ENCODE assay signal across 20 mouse cellular contexts in genomic region chr10:123998959-123999358, GRCm38 (mm10).
"Had no signal": no experiment of that assay in that cellular context is flagged by ENCODE, and none has a peak within 500 bp of the region (broad histone marks: within the 10 kb centered on the region; RNA-seq: fewer than 3 reads in every experiment).

No protein-coding gene starts in this region.

- H3K4me1 ChIP-seq: lung, embryonic 15.5 days; megakaryocyte, embryonic 14.5 days; midbrain, embryonic 13.5 days; midbrain, embryonic 15.5 days; neural tube, embryonic 12.5 days; stomach, embryonic 15.5 days had no signal

- ATAC-seq: liver, postnatal 0 days; lung, postnatal 0 days; midbrain, embryonic 13.5 days; midbrain, embryonic 15.5 days had no signal

- H3K4me3 ChIP-seq: lung, embryonic 15.5 days; megakaryocyte, embryonic 14.5 days; midbrain, embryonic 13.5 days; midbrain, embryonic 15.5 days; neural tube, embryonic 12.5 days; stomach, embryonic 15.5 days had no signal

- H3K27me3 ChIP-seq: lung, embryonic 15.5 days; megakaryocyte, embryonic 14.5 days; midbrain, embryonic 13.5 days; midbrain, embryonic 15.5 days; neural tube, embryonic 12.5 days; stomach, embryonic 15.5 days had no signal

- H3K4me2 ChIP-seq: lung, embryonic 15.5 days; midbrain, embryonic 11.5 days; midbrain, embryonic 13.5 days; midbrain, embryonic 15.5 days; neural tube, embryonic 12.5 days; stomach, embryonic 15.5 days had no signal

- H3K36me3 ChIP-seq: lung, embryonic 15.5 days; midbrain, embryonic 13.5 days; midbrain, embryonic 15.5 days; neural tube, embryonic 12.5 days; stomach, embryonic 15.5 days had no signal

- H3K9ac ChIP-seq: liver, postnatal 0 days; lung, embryonic 15.5 days; midbrain, embryonic 13.5 days; midbrain, embryonic 15.5 days; neural tube, embryonic 12.5 days; stomach, embryonic 15.5 days had no signal

- DNase-seq: liver, postnatal 0 days; lung, adult 2 months; lung, postnatal 14 days; lung, postnatal 36 days; right cerebral cortex, postnatal 25 days; right cerebral cortex, postnatal 4 days; spleen, adult 18-20 months; thymus, adult 18-20 months; thymus, postnatal 14 days; thymus, postnatal 36 days had no signal

- H3K27ac ChIP-seq: lung, embryonic 15.5 days; macrophage; midbrain, embryonic 13.5 days; midbrain, embryonic 15.5 days; neural tube, embryonic 12.5 days; stomach, embryonic 15.5 days; stomach, postnatal 0 days had no signal

- H3K9me3 ChIP-seq: lung, embryonic 15.5 days; midbrain, embryonic 13.5 days; midbrain, embryonic 15.5 days; neural tube, embryonic 12.5 days; stomach, embryonic 15.5 days had no signal
